In the genomic region with DNA sequence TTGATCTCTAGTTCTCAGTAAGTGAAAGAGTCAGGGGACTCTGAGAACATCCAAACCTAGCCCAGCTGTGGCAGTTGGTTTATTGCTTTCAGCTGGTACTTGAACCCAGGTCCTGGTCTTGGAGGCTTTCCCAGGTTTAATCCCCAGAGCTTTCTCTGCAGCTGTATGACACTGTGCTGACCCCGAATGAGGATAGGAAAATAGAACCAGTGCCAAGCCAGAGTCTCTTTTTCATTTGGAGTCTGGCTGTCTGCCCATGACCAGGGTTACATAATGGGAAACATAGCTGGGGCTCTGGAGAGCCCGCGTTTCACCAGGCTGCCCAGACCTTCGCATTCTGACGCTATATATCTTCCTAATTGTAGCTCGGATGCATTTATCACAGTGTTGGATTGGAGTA, we compare ENCODE assay signal across 8 mouse cellular contexts.
DNase-seq lines count a peak whose midpoint lies in the region; ATAC-seq lines count a peak whose summit lies in the region.

No protein-coding gene starts in this region.

- no peak overlapping the region for H3K4me3 ChIP-seq in forebrain, embryonic 14.5 days (ENCODE audit: low read depth, low read length)
- H3K4me3 ChIP-seq in forebrain, embryonic 10.5 days: no peak overlapping the region
- H3K4me3 ChIP-seq in limb, embryonic 11.5 days (ENCODE audit: low read depth, low read length): no peak overlapping the region

- no peaks in the 10 kb centered on the region for H3K27me3 ChIP-seq in forebrain, embryonic 14.5 days (replicated peaks; ENCODE audit: control insufficient read depth, insufficient read depth, low read length)
- H3K27me3 ChIP-seq in forebrain, embryonic 10.5 days (ENCODE audit: poor library complexity, severe bottlenecking): no peaks in the 10 kb centered on the region
- no peaks in the 10 kb centered on the region for H3K27me3 ChIP-seq in limb, embryonic 11.5 days (ENCODE audit: control insufficient read depth, insufficient read depth, low read length)

- H3K36me3 ChIP-seq in forebrain, embryonic 14.5 days (ENCODE audit: control insufficient read depth, insufficient read depth, low read length): peaks cover 38% of the 10 kb centered on the region
- H3K36me3 ChIP-seq in forebrain, embryonic 10.5 days (replicated peaks): peaks cover 71% of the 10 kb centered on the region
- H3K36me3 ChIP-seq in limb, embryonic 11.5 days (ENCODE audit: control insufficient read depth, insufficient read depth, low read length): no peaks in the 10 kb centered on the region

- no peaks in the 10 kb centered on the region for H3K9me3 ChIP-seq in forebrain, embryonic 14.5 days (replicated peaks; ENCODE audit: control insufficient read depth, low read length)
- no peaks in the 10 kb centered on the region for H3K9me3 ChIP-seq in forebrain, embryonic 10.5 days
- H3K9me3 ChIP-seq in limb, embryonic 11.5 days (ENCODE audit: control insufficient read depth, low read length): no peaks in the 10 kb centered on the region

- H3K9ac ChIP-seq in forebrain, embryonic 14.5 days (ENCODE audit: low read length): no peak overlapping the region
- H3K9ac ChIP-seq in limb, embryonic 11.5 days (ENCODE audit: low read length): no peak overlapping the region

- ATAC-seq in forebrain, embryonic 14.5 days: no peak
- peak; percentile 37; the same call in 1 of the 2 replicates for ATAC-seq in limb, embryonic 11.5 days (ENCODE audit: insufficient number of reproducible peaks, low FRiP score, low TSS enrichment, low read depth)

- no peak overlapping the region for H3K27ac ChIP-seq in forebrain, embryonic 14.5 days (ENCODE audit: low read depth, low read length)
- no peak overlapping the region for H3K27ac ChIP-seq in forebrain, embryonic 10.5 days
- H3K27ac ChIP-seq in limb, embryonic 11.5 days (replicated peaks; ENCODE audit: low read depth, low read length): peak overlapping the region; percentile 67; the same call in 1 of the 2 replicates

- WGBS in forebrain, embryonic 14.5 days: 39% methylated on average over 6 of the region's 6 CpGs
- WGBS in forebrain, embryonic 10.5 days: 81% methylated on average over 6 of the region's 6 CpGs
- 47% methylated on average over 6 of the region's 6 CpGs for WGBS in limb, embryonic 11.5 days

- no peak overlapping the region for H3K4me2 ChIP-seq in forebrain, embryonic 14.5 days (ENCODE audit: low read length)
- H3K4me2 ChIP-seq in limb, embryonic 11.5 days (ENCODE audit: low read depth, severe bottlenecking): no peak overlapping the region

- peak; percentile 78 for DNase-seq in forebrain, embryonic 14.5 days (ENCODE audit: low spot score)
- no peak for DNase-seq in forebrain, embryonic 10.5 days (ENCODE audit: extremely low spot score, low spot score)
- DNase-seq in cerebellum, adult 9-10 months: peak; percentile 81
- DNase-seq in heart, adult 11 months: peak; percentile 99
- DNase-seq in kidney, adult 8-10 months: peak; percentile 94
- peak; percentile 61 for DNase-seq in limb, embryonic 11.5 days (ENCODE audit: low spot score)
- DNase-seq in ovary, postnatal 14 days (ENCODE audit: low spot score): peak; percentile 91
- DNase-seq in yolk sac, embryonic 10.5 days (ENCODE audit: low spot score): no peak

- no peaks in the 10 kb centered on the region for H3K4me1 ChIP-seq in forebrain, embryonic 14.5 days (ENCODE audit: control insufficient read depth, insufficient read depth, low read length)
- peaks cover 27% of the 10 kb centered on the region for H3K4me1 ChIP-seq in forebrain, embryonic 10.5 days
- H3K4me1 ChIP-seq in limb, embryonic 11.5 days (ENCODE audit: control insufficient read depth, insufficient read depth, low read length): peaks cover 52% of the 10 kb centered on the region

Comparison
In these comparisons a context has a peak if more than half of its experiments do, and no peak if none do; other contexts are left out.
1. DNase-seq: peak in forebrain, embryonic 14.5 days (single experiment), cerebellum, adult 9-10 months (single experiment), heart, adult 11 months (single experiment), kidney, adult 8-10 months (2 of 2), limb, embryonic 11.5 days (single experiment) and ovary, postnatal 14 days (single experiment); none in forebrain, embryonic 10.5 days (single experiment) and yolk sac, embryonic 10.5 days (single experiment).